Mouse (Mus musculus) thymus, postnatal 25 days (tissue): ENCODE data around the gene Gm20388.
A peak's percentile ranks its signal among the peaks of the same experiment; 100 is the strongest.

Experiments
- DNase-seq: peaks from one replicate; pipeline ENCODE4 v3.0.0; 2022

Gm20388 gene

GRCm38 (mm10) chr8:122099711-122100220 is 2189.1 kb downstream of the Gm20388 start:
- no peak for DNase-seq

DNA sequence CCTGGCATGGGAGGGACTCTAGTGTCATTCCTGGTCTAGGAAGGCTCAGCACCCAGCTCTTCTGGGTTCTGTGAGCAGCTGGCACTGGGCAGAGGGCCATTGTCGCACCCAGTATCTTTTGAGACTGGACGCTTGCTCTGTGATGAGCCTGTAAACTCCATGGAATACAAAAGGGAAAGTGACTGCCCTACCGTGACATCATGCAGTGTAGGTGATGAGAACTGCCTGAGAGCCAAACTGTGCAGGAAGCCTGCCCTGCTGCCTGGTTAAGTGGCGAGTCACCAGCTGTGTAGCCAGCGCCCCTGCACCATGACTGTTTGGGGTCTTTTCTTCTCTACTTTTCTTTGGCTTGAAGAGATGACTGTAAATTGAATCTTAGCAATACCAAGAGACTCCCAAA is 2191.2 kb downstream of the Gm20388 start:
- no peak for DNase-seq

- no peak for DNase-seq
Measured at GRCm38 (mm10) chr8:122102286-122102685, 2191.6 kb downstream of the Gm20388 start.

GRCm38 (mm10) chr8:122103241-122103640 is 2192.6 kb downstream of the Gm20388 start:
- DNase-seq = no peak

DNA sequence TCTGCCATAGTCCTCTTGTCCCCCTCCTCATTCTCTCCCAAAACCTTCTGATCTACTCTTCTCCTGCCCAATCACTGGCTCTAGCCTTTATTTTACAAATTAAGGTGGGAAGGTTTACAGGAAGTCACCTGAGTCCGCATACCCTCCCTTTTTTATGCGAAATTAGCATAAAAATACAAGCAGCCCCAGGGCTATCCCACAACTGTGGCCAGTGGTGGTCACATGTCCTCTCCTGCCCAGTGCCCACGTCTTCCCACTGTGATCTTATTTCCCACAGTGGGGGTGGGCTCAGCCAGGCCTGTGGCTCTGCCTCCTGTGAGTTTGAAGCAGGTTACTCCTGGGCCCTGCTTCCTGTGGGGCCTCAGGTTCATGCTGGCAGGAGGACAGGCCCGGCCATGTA is 2194.0 kb downstream of the Gm20388 start:
- DNase-seq = no peak

DNA sequence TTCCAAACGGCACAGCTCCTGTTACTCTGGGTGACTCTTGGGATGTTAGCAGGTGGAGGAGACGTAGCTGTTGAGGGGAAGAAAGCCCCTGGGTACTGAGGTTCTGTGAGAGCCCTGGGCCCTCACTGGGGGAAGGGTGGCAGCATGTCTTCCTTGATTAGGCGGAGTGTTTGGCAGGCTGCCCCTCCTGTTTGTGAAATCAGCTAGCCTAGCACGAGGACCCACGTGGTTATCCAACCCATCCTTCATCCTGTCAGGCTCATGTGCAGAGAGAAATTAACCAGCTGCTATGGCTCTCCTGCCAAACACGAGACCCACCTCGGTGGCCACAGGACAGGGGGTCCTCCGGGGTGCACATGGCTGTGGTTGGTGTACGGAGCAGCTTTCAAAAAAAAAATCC is 2195.6 kb downstream of the Gm20388 start:
- DNase-seq = no peak

DNA sequence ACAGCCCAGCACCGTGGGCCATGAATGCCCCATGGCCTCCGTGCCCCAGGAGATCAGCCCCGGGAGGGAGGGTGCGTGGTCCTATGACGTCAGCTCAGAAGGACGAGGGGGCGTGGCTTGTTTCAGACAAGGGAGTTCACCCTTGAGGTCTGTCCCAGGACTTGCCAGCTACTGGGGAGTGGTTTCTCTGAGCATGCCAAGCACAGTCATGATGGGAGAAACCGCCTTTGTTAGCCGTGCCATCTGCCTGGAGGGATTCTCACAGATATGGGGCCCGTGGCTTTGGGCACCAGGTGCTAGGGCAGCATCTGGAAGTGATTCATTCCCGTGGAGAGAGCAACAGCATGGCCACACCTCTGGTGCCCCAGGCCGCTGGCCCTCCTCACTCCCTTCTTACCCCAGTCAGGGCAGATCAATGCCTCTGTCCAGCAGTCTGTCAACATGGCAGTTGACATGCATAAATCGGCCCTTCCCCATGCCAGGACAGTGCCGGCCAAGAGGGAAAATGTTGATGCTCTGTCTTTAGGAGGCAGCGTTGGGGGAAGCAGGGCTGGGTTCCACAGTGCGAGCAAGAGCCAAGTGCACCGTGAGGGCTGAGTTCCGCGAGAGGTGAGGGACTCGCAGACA is 2199.7 kb downstream of the Gm20388 start:
- DNase-seq = peak; percentile 16

DNA sequence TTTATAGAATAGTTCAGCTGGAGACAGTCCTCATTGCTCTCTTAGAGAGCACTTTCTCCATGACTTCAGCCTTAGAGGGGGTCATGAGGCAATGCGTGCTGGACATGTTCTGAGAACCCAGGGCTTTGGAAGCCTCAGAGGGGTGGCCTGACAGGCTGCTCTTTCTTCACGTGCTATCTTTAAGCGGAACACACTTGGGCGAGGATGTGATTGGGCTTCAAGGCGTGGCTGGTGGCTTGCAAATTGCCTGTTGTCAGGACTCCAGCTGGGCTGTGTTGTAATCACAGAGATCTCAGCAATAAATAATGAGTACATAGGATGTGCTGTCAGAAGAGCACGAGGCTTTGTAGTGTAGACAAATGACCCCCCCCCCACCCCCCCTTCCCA is 2200.2 kb downstream of the Gm20388 start:
- no peak for DNase-seq

DNA sequence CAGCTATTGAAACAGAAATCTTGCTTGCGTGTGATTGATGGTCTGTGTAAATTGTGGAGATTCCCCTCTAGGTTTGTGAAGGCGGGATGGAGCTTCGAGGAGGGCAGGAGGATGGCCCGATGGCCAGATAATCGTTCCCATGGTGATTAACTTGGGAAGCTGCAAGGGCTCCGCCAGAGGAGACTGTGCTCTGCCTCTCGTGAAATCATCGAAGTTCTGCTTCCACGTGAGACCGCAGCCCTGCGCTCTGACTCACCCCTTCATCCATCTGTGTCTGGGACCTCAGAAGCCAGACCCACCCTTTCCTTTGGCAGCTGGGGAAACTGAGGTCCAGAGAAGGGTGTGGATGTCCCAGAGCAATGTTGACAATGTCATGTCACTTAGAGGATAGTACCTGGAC is 2201.1 kb downstream of the Gm20388 start:
- no peak for DNase-seq

GRCm38 (mm10) chr8:122112264-122112965 is 2201.8 kb downstream of the Gm20388 start:
- DNase-seq = peak; percentile 8

GRCm38 (mm10) chr8:122114890-122115289 is 2204.2 kb downstream of the Gm20388 start:
- no peak for DNase-seq

DNA sequence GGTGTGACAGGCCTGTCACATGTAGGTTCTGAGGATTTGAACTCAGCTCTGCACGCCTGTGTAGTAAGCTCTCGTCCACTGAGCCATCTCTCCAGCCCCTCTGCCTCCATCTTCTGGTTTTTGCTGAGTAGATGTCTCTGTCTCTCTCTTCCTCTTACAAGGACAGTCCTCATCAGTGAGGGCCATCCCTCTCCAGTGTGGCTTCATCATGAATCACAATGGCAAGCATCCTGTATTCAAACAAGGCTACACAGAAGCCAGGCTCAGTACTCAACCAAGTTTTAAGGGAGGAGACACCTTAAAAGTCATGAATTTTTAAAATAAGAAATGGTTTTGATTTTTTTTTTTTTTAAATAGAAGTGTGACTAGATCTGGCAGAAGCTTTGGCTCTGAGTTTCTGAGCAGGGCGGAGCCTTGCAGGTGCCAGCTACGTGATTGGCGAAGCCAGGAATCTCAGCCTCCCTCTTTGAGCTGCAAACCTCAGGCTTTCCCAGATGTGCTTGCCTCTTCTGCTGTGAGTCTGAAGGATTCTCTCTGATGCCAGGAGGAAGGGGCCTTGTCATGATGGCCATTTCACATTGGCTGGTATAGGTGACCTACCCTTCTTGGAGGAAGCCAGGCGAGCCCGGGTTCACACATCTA is 2206.2 kb downstream of the Gm20388 start:
- DNase-seq = no peak

- DNase-seq = no peak
Measured at GRCm38 (mm10) chr8:122118097-122118496, 2207.5 kb downstream of the Gm20388 start.

DNA sequence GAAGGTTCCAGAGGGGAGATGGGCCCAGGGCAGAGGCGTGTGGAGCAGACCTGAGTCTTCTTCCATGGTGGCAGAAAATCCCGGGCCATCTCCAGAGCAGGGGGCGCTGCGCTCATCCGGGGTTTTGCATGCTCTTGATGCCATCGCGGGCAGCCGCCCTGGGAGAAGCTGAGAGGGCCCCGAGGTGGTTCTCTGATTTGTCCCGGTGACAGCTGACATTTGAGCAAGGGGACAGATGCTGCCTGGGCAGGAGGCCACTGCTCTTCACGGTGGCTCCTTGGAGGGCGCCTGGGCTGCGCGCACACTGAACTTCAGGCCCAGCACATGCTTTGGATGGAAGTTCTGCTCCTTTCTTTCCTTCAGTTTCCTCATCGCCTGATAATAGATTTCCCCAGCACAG is 2207.9 kb downstream of the Gm20388 start:
- no peak for DNase-seq

DNA sequence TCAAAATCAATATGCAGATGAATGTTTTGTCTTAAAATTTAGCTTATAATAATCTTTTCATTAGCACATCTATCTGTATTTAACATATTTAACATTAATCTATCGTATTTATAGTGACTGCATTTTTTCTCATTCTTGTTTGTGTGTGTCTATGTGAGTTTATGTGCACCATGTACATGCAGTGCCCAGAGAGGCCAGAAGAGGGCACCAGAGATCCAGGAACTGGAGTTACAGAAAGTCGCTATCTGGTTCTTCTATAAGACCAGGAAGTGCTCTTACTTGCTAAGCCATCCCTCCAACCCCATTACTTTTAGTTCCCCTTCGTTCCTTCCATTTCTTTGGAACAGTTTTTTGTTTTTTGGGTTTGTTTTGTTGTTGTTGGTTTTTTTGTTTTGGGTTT is 2213.7 kb downstream of the Gm20388 start:
- DNase-seq = no peak

GRCm38 (mm10) chr8:122126659-122127058 is 2216.0 kb downstream of the Gm20388 start:
- no peak for DNase-seq

GRCm38 (mm10) chr8:122134121-122134529 is 2223.5 kb downstream of the Gm20388 start:
- DNase-seq = no peak

GRCm38 (mm10) chr8:122135494-122135893 is 2224.9 kb downstream of the Gm20388 start:
- peak; percentile 14 for DNase-seq

- peak; percentile 28 for DNase-seq
Measured at GRCm38 (mm10) chr8:122139784-122140183, 2229.1 kb downstream of the Gm20388 start.

GRCm38 (mm10) chr8:122140411-122140810 is 2229.8 kb downstream of the Gm20388 start:
- no peak for DNase-seq

DNA sequence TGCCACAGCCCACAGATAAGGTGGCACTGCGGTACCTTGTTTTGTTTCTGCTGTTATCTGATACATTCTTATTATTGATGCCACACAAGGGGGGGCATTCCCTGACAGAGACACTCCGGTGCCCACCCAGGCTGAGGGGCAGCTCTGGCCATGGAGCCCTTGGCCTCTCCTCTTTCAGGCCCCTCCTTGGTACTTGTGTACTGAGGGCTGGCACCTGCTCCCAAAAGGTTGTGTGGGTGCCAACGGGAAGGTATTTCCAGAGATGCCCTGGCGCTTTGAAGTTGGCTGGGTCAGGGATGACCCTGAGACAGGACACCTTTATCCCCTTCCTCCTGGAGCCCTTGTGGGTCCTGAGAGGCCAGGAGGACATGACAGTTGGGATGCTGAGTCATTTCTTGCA is 2231.8 kb downstream of the Gm20388 start:
- DNase-seq = no peak

- DNase-seq = no peak
Measured at GRCm38 (mm10) chr8:122143231-122143630, 2232.6 kb downstream of the Gm20388 start.

DNA sequence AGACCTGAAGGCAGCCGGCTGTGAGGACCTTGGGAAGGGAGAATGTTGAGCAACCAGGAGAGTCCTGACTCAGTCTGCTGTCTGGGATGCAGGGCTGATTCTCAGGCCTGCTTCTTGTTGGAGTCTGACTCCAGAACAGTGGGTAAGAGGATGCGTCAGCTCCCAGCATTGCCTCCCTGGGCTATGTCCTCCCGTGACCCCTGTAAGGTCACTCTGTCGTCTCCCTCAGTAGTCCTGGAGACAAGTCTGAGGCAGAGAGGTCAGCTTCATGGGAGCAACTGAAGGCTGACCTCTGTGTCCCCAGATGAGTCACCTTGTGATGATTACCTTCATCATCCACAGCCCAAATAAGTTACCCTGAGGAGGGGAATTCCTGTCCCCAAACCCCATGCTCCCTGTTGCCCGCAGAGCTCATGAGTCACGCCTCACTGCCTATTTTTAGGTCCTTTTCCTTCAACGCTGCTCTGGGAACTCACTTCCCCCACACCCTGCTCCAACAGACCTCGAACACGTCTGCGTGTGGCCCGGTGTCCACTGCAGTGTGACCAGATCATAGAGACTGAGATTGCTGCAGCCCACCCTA is 2234.2 kb downstream of the Gm20388 start:
- no peak for DNase-seq

- DNase-seq = no peak
Measured at GRCm38 (mm10) chr8:122149045-122149444, 2238.4 kb downstream of the Gm20388 start.
